Mouse (Mus musculus): Measurements from ENCODE around the gene Extl2. TPM values are rescaled to one million over a fixed set of nuclear protein-coding genes. Genes with fewer than 3 reads are reported as not detected.

Extl2 gene
- total RNA-seq, 2 experiments from 2014 or later = 8.7 to 8.8 TPM

Small RNA genes within 50 kb of the gene (microRNA-seq; reads per million reads assigned to microRNA genes)
- gene Mir669n (ENCODE audit: borderline replicate concordance in 2 of 2) = 0 reads per million in 2 experiments

Other genes starting within 250 kb of the Extl2 start
- gene Dph5, start 119.6 kb upstream of the Extl2 start, total RNA-seq (2021) = 1 to 10 TPM; 6.5 to 6.6 TPM
- 1 to 10 TPM; 7.4 to 8.9 TPM for gene Slc30a7, start 56 bp upstream of the Extl2 start, total RNA-seq (2021)
- gene Vcam1, start 122.2 kb downstream of the Extl2 start, total RNA-seq (2021) = 1 to 10 TPM; 3.0 to 4.7 TPM
- gene Gpr88, start 246.0 kb downstream of the Extl2 start, total RNA-seq (2021) = not detected

Measured in gastrocnemius, postnatal 25 days (tissue).